Mouse (Mus musculus): ENCODE results near the gene Ppp2r2c. TPM values are rescaled to one million over a fixed set of nuclear protein-coding genes. Genes with fewer than 3 reads are reported as not detected.

Gene Ppp2r2c
- polyA plus RNA-seq, 1 experiment from 2014 or later, result 9.5 TPM

DNA sequence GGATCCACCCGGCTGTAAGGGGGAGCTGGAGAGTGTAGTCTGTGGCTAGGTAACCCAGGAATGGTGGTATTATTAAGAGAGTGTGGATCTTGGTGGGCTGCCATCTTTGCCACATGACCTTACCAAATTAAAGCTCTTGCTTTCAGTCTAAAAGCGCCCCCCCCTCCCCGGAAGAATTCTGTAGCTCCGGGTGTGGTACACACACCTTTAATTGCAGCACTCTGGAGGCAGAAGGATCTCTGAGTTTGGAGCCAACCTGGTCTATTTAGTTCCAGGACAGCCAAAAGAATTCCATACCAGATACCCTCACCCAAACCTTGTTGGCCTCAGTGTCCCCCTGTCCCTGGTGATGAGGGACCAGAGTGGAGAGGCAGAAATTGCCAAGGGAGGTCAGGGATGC lies 10.5 kb downstream of the Ppp2r2c start:
- H3K9me3 ChIP-seq (ENCODE audit: control insufficient read depth, low read length), result no peaks in the 10 kb centered on the region
- H3K4me1 ChIP-seq (ENCODE audit: control insufficient read depth, insufficient read depth, low read length), result no peaks in the 10 kb centered on the region
- H3K4me2 ChIP-seq (ENCODE audit: low read depth), result no peak overlapping the region
- no peaks in the 10 kb centered on the region for H3K27me3 ChIP-seq (ENCODE audit: control insufficient read depth, insufficient read depth, low read length)
- no peaks in the 10 kb centered on the region for H3K36me3 ChIP-seq (ENCODE audit: control insufficient read depth, insufficient read depth, low read length)
- H3K9ac ChIP-seq (ENCODE audit: low read length), result no peak overlapping the region
- no peak for DNase-seq (ENCODE audit: low spot score)
- no peak overlapping the region for H3K27ac ChIP-seq (ENCODE audit: low read depth, low read length)
- H3K4me3 ChIP-seq (ENCODE audit: low read depth, low read length), result no peak overlapping the region
- WGBS, result 87% methylated on average over 4 of the region's 4 CpGs
- no peak for ATAC-seq (ENCODE audit: insufficient read depth, low FRiP score, low TSS enrichment)

DNA sequence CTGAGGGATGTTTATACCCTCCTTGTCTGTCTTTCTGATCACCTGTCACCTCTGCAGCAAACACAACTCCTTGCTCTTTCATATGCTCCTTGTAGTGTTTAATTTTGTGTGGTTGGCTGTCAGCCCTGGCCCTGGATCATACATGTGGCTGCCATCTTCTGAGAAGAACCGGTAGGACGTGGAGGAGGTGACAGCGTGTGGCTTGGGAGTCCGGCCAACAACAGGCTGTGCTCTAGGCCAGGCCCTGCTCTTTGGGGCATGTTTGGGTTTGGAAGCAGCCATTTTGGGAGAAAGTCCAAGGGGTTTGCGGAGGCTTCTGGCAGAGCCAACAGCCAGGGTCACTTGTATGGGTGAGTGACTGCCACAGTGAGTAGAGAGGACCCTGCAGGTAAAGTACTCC lies 12.3 kb downstream of the Ppp2r2c start:
- Histone ChIP-seq H3K27me3 (ENCODE audit: control insufficient read depth, insufficient read depth, low read length) (no peaks in the 10 kb centered on the region), H3K4me1 (ENCODE audit: control insufficient read depth, insufficient read depth, low read length) (no peaks in the 10 kb centered on the region), H3K36me3 (ENCODE audit: control insufficient read depth, insufficient read depth, low read length) (no peaks in the 10 kb centered on the region), H3K4me2 (ENCODE audit: low read depth) (no peak overlapping the region), H3K27ac (ENCODE audit: low read depth, low read length) (no peak overlapping the region), H3K4me3 (ENCODE audit: low read depth, low read length) (no peak overlapping the region), H3K9ac (ENCODE audit: low read length) (no peak overlapping the region), H3K9me3 (ENCODE audit: control insufficient read depth, low read length) (no peaks in the 10 kb centered on the region)
- DNase-seq (ENCODE audit: low spot score) (no peak), ATAC-seq (ENCODE audit: insufficient read depth, low FRiP score, low TSS enrichment) (no peak)
- 95% methylated on average over 5 of the region's 5 CpGs for WGBS

DNA sequence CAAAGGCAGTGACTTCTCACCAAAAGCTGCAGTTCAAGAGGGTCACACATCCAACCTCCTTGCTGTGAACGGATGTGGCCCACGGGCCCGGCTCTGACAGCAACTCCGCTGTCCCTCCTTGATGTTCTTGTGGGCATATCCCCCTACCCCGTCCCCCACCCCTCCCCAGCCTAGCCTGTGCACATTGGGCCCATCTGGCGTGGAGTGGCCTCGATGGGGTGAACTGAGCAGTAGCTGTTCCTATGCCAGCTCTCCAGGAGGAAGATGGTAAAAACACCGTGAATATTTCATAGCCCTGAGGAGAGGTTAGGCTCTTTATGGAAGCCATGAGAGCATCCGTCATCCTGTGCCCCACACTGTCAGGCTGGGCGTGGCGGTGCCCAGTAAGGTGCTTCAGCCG lies 15.2 kb downstream of the Ppp2r2c start:
- no peak overlapping the region for H3K9ac ChIP-seq (ENCODE audit: low read length)
- no peak overlapping the region for H3K4me3 ChIP-seq (ENCODE audit: low read depth, low read length)
- no peak overlapping the region for H3K4me2 ChIP-seq (ENCODE audit: low read depth)
- 52% methylated on average over 12 of the region's 12 CpGs for WGBS
- DNase-seq (ENCODE audit: low spot score) (no peak), ATAC-seq (ENCODE audit: insufficient read depth, low FRiP score, low TSS enrichment) (no peak)
- no peak overlapping the region for H3K27ac ChIP-seq (ENCODE audit: low read depth, low read length)
- no peaks in the 10 kb centered on the region for H3K9me3 ChIP-seq (ENCODE audit: control insufficient read depth, low read length)
- peaks cover 9% of the 10 kb centered on the region; the same call in 1 of the 2 replicates for H3K4me1 ChIP-seq (ENCODE audit: control insufficient read depth, insufficient read depth, low read length)
- no peaks in the 10 kb centered on the region for H3K36me3 ChIP-seq (ENCODE audit: control insufficient read depth, insufficient read depth, low read length)
- no peaks in the 10 kb centered on the region for H3K27me3 ChIP-seq (ENCODE audit: control insufficient read depth, insufficient read depth, low read length)

DNA sequence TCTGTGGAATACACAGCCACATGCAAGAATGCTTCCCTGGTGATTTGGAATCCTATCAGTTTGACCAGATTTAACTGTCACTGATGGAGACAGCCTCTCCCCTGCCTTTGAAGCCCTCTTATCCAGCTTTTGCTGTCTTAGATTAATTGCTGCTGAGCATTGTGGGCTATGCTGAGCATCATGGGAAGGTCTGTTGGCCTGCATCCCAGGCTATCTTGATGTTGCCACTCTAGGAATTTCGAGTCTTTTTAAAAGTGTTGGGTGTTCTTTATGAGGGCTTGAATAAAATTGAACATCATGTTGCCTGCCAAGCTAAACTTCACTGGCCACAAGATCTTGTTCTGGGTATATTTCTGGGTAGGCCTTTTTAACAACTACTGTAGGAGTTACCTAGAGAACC lies 16.8 kb downstream of the Ppp2r2c start:
- Histone ChIP-seq H3K27me3 (ENCODE audit: control insufficient read depth, insufficient read depth, low read length) (no peaks in the 10 kb centered on the region), H3K36me3 (ENCODE audit: control insufficient read depth, insufficient read depth, low read length) (no peaks in the 10 kb centered on the region), H3K4me1 (ENCODE audit: control insufficient read depth, insufficient read depth, low read length) (peaks cover 9% of the 10 kb centered on the region; the same call in 1 of the 2 replicates), H3K27ac (ENCODE audit: low read depth, low read length) (no peak overlapping the region), H3K4me3 (ENCODE audit: low read depth, low read length) (no peak overlapping the region), H3K4me2 (ENCODE audit: low read depth) (no peak overlapping the region), H3K9me3 (ENCODE audit: control insufficient read depth, low read length) (no peaks in the 10 kb centered on the region), H3K9ac (ENCODE audit: low read length) (no peak overlapping the region)
- 94% methylated on average over 1 of the region's 1 CpGs for WGBS
- DNase-seq (ENCODE audit: low spot score), result no peak
- no peak for ATAC-seq (ENCODE audit: insufficient read depth, low FRiP score, low TSS enrichment)

DNA sequence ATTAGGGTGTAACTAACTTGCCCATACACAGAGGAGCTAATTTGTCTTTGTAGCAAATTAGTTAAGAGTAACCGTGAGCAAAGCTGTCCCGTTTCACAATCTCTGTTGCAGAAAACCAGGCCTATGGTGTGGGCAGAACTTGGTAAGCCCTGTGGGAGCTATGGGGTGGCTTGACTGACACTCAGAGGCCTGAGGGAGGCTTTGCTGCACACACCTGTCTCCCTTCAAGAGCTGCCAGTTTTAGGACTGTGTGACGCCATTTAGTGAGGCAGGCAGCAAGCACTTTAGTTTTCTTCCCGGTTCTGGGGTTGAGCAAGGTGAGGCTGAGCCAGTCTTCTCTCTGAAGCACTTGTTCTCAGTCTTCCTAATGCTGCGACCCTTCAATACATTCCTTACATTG lies 17.3 kb downstream of the Ppp2r2c start:
- Histone ChIP-seq H3K36me3 (ENCODE audit: control insufficient read depth, insufficient read depth, low read length) (no peaks in the 10 kb centered on the region), H3K9ac (ENCODE audit: low read length) (no peak overlapping the region), H3K4me1 (ENCODE audit: control insufficient read depth, insufficient read depth, low read length) (peaks cover 9% of the 10 kb centered on the region; the same call in 1 of the 2 replicates), H3K27me3 (ENCODE audit: control insufficient read depth, insufficient read depth, low read length) (no peaks in the 10 kb centered on the region), H3K9me3 (ENCODE audit: control insufficient read depth, low read length) (no peaks in the 10 kb centered on the region), H3K4me3 (ENCODE audit: low read depth, low read length) (no peak overlapping the region), H3K27ac (ENCODE audit: low read depth, low read length) (no peak overlapping the region), H3K4me2 (ENCODE audit: low read depth) (no peak overlapping the region)
- 83% methylated on average over 5 of the region's 5 CpGs for WGBS
- ATAC-seq (ENCODE audit: insufficient read depth, low FRiP score, low TSS enrichment) (no peak), DNase-seq (ENCODE audit: low spot score) (no peak)

DNA sequence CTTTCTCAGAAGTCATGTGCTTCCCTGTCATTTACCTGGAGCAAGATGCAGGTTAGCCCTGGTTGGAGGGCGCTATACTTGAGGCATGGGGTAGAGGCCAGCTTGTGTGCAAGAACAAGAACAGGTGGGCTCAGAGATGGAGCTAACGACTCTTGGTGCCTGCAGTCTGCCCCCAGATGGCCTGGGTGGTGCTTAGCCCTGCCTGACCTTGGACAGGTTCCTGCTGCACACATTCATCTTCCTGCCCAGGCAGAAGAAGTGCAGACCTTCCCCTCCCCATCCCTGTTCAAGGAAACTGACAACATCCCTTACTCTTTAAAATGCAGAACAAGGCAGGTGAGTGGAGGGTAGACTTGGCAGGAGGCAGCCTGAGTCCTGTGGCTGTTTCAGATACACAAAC lies 18.0 kb downstream of the Ppp2r2c start:
- Histone ChIP-seq H3K4me1 (ENCODE audit: control insufficient read depth, insufficient read depth, low read length) (peaks cover 11% of the 10 kb centered on the region; the same call in 1 of the 2 replicates), H3K4me3 (ENCODE audit: low read depth, low read length) (no peak overlapping the region), H3K9me3 (ENCODE audit: control insufficient read depth, low read length) (no peaks in the 10 kb centered on the region), H3K27ac (ENCODE audit: low read depth, low read length) (no peak overlapping the region), H3K36me3 (ENCODE audit: control insufficient read depth, insufficient read depth, low read length) (no peaks in the 10 kb centered on the region), H3K9ac (ENCODE audit: low read length) (no peak overlapping the region), H3K4me2 (ENCODE audit: low read depth) (no peak overlapping the region), H3K27me3 (ENCODE audit: control insufficient read depth, insufficient read depth, low read length) (no peaks in the 10 kb centered on the region)
- DNase-seq (ENCODE audit: low spot score) (no peak), ATAC-seq (ENCODE audit: insufficient read depth, low FRiP score, low TSS enrichment) (no peak)
- WGBS, result 73% methylated on average over 2 of the region's 2 CpGs

DNA sequence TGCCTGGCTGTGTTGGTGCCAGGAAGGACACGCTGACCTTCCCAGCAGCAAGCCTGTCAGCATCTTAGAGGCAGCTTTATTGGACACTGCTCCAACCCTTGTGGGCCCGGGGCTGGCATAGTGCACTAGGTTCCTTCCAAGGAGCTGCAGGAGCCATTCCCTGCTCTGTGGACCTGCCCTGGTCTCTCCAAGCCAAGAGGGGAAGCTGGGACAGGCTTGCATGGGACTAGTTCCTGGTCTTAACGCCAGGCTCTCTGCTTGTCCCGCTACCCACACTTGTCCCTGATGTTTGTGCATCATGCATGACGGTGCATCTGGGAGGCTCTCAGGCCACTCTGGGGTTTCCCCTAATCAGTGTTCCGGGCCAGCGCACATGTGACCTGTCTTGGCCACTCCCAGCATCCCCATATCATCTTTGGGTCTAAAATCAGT lies 18.6 kb downstream of the Ppp2r2c start:
- Histone ChIP-seq H3K9ac (ENCODE audit: low read length) (no peak overlapping the region), H3K9me3 (ENCODE audit: control insufficient read depth, low read length) (no peaks in the 10 kb centered on the region), H3K4me1 (ENCODE audit: control insufficient read depth, insufficient read depth, low read length) (peaks cover 11% of the 10 kb centered on the region; the same call in 1 of the 2 replicates), H3K36me3 (ENCODE audit: control insufficient read depth, insufficient read depth, low read length) (no peaks in the 10 kb centered on the region), H3K4me2 (ENCODE audit: low read depth) (no peak overlapping the region), H3K27me3 (ENCODE audit: control insufficient read depth, insufficient read depth, low read length) (no peaks in the 10 kb centered on the region), H3K27ac (ENCODE audit: low read depth, low read length) (peak overlapping the region; percentile 67), H3K4me3 (ENCODE audit: low read depth, low read length) (no peak overlapping the region)
- ATAC-seq (ENCODE audit: insufficient read depth, low FRiP score, low TSS enrichment), result peak; percentile 3; the same call in 1 of the 2 replicates
- no peak for DNase-seq (ENCODE audit: low spot score)
- WGBS, result 67% methylated on average over 7 of the region's 7 CpGs

DNA sequence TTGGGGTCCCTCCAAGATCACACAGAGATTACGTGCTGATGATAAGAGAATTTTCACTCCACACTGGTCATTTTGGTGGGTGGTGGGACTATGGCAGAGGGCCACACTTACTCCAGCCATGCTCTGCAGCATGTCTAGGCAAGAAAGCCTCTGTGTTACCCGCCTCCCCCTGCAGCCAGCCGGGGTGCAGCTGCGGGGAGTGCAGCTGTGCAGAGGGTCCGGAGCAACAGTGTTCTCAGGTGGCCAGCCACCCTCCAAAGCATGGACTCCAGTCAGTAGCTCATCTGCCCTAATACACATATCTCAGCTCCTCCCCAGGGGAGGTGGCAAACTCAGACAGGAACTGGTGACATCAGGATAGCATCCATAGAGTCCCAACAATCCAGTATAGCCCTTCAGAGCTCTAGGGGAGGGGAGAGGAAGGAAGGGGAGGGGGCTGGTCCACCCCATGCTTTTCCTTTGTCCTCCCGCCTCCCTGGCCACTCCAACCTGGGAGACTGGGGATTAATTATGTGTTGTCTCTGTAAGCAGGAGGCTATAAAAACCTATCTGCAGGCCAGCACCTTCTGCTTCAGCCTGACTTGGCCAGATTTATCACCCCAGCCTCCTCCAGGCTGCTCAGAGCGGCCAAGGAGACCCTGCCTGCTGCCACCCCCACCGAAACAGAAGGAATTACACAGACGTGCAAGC lies 19.1 kb downstream of the Ppp2r2c start:
- ATAC-seq (ENCODE audit: insufficient read depth, low FRiP score, low TSS enrichment) (peak; percentile 64), DNase-seq (ENCODE audit: low spot score) (peak; percentile 17)
- no peaks in the 10 kb centered on the region for H3K9me3 ChIP-seq (ENCODE audit: control insufficient read depth, low read length)
- no peak overlapping the region for H3K4me2 ChIP-seq (ENCODE audit: low read depth)
- no peaks in the 10 kb centered on the region for H3K36me3 ChIP-seq (ENCODE audit: control insufficient read depth, insufficient read depth, low read length)
- no peaks in the 10 kb centered on the region for H3K27me3 ChIP-seq (ENCODE audit: control insufficient read depth, insufficient read depth, low read length)
- peaks cover 11% of the 10 kb centered on the region; the same call in 1 of the 2 replicates for H3K4me1 ChIP-seq (ENCODE audit: control insufficient read depth, insufficient read depth, low read length)
- H3K4me3 ChIP-seq (ENCODE audit: low read depth, low read length), result no peak overlapping the region
- H3K27ac ChIP-seq (ENCODE audit: low read depth, low read length), result peak overlapping the region; percentile 67
- 31% methylated on average over 9 of the region's 9 CpGs for WGBS
- H3K9ac ChIP-seq (ENCODE audit: low read length), result no peak overlapping the region; the same call in 1 of the 2 replicates

DNA sequence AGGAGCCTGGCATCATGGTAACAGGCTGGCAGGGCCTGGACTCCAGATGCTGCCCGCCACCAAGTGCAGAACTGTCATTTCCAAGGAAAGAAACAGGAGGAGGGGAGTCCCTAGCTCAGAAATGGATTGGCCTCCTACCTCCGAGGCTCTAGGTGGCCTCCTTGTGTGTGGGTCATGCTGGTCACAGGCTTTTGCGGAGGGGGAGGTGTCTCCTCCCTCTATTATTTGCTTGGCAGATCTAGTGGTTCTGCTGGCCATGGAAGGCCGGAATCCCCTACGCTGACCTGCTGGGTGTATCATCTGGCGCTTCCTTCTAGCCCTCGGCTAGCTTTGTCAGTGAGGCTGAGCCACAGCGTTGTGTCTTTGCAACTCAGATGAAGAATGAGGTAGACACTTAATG lies 20.2 kb downstream of the Ppp2r2c start:
- no peaks in the 10 kb centered on the region for H3K36me3 ChIP-seq (ENCODE audit: control insufficient read depth, insufficient read depth, low read length)
- no peaks in the 10 kb centered on the region for H3K9me3 ChIP-seq (ENCODE audit: control insufficient read depth, low read length)
- no peaks in the 10 kb centered on the region for H3K27me3 ChIP-seq (ENCODE audit: control insufficient read depth, insufficient read depth, low read length)
- peaks cover 11% of the 10 kb centered on the region; the same call in 1 of the 2 replicates for H3K4me1 ChIP-seq (ENCODE audit: control insufficient read depth, insufficient read depth, low read length)
- H3K27ac ChIP-seq (ENCODE audit: low read depth, low read length), result no peak overlapping the region
- no peak overlapping the region for H3K9ac ChIP-seq (ENCODE audit: low read length)
- 82% methylated on average over 8 of the region's 8 CpGs for WGBS
- DNase-seq (ENCODE audit: low spot score) (no peak), ATAC-seq (ENCODE audit: insufficient read depth, low FRiP score, low TSS enrichment) (no peak)
- no peak overlapping the region for H3K4me2 ChIP-seq (ENCODE audit: low read depth)
- H3K4me3 ChIP-seq (ENCODE audit: low read depth, low read length), result no peak overlapping the region
